Mouse (Mus musculus): ENCODE measurements around the gene Lipe. TPM values are rescaled to one million over a fixed set of nuclear protein-coding genes. Genes with fewer than 3 reads are reported as not detected.

The Lipe gene
- total RNA-seq, 1 experiment = 3.8 TPM

DNA sequence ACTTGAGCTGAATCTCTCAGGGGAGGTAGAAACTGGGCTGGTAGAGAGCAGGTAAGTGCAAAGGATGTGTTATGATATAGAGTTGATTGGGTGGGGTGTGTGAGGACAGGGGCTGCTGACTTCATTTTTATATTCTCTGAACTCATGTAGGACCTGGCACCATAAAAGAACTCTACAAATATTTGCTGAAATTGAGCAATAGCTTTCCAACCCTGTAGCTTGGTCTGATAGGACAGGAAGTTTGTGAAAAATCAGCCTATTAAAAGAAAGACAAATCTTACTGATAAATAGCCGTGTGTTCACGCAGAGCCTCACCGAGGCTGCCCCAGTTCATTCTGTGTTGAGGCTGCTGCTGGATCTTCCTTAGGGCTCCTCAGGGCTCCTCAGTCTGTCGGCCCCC, 21.4 kb upstream of the Lipe start:
- Histone ChIP-seq H3K4me1 (ENCODE audit: control insufficient read depth in 2 of 2, insufficient read depth in 2 of 2, low read length in 2 of 2, poor library complexity in 1 of 2) (peaks cover 2% of the 10 kb centered on the region in 2 experiments; a peak in 2 of 4 replicates), H3K4me3 (ENCODE audit: insufficient read depth in 1 of 2, low read depth in 1 of 2, low read length in 2 of 2, poor library complexity in 1 of 2, severe bottlenecking in 1 of 2) (no peak overlapping the region), H3K9ac (ENCODE audit: insufficient read depth, low read depth, low read length, poor library complexity, severe bottlenecking) (no peak overlapping the region; the same call in 1 of the 2 replicates), H3K27ac (ENCODE audit: insufficient read depth, low read depth, low read length, poor library complexity, severe bottlenecking) (no peak overlapping the region), H3K36me3 (ENCODE audit: control insufficient read depth, insufficient read depth, low read length, poor library complexity, severe bottlenecking) (no peaks in the 10 kb centered on the region), H3K9me3 (ENCODE audit: control insufficient read depth, insufficient read depth, low read depth, low read length) (no peaks in the 10 kb centered on the region)
- TF ChIP-seq CHD2 (IDR thresholded peaks at IDR 0.05; ENCODE audit: low read depth, low read length) (no peak), ZNF384 (IDR thresholded peaks at IDR 0.05; ENCODE audit: low read depth, low read length) (no peak), ZC3H11A (IDR thresholded peaks at IDR 0.05; ENCODE audit: borderline replicate concordance, low read depth, low read length) (no peak), HCFC1 (IDR thresholded peaks at IDR 0.05; ENCODE audit: borderline replicate concordance, insufficient read depth, low read length) (no peak), MAFK (IDR thresholded peaks at IDR 0.05; ENCODE audit: insufficient read depth, low read depth, low read length) (no peak)
- DNase-seq (ENCODE audit: low read depth, low spot score) = no peak
- in situ Hi-C loops (cut with MboI; ENCODE audit: low sequenced_read_pairs in 2 of 2, unreplicated experiment in 2 of 2) = loop anchor here (5.0 to 10.0 kb wide), 2 partner anchors 175 to 177 kb away; no protein-coding TSS in a partner anchor

DNA sequence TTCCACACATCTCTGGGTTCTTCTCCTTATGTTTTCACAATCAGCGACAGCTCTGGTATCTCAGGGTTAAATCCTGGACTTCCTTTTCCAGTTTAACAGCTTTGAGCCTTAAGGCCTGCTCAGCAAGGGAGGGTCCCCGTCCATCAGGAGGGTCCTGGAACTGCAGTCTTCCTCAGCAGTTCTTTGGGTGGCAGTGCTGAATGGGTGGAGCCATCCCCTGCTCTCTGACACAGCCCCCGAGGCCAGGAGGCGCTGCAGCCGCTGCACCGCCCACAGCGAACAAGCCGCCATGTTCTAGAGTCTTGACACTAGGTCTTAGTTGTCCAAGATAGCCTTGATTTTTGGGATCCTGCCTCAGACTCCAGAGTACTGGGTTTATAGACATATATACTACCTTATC, 21.0 kb upstream of the Lipe start:
- no peaks in the 10 kb centered on the region for H3K36me3 ChIP-seq (ENCODE audit: control insufficient read depth, insufficient read depth, low read length, poor library complexity, severe bottlenecking)
- in situ Hi-C loops (cut with MboI; ENCODE audit: low sequenced_read_pairs in 2 of 2, unreplicated experiment in 2 of 2) = no loop called here
- H3K4me3 ChIP-seq (ENCODE audit: insufficient read depth in 1 of 2, low read depth in 1 of 2, low read length in 2 of 2, poor library complexity in 1 of 2, severe bottlenecking in 1 of 2) = no peak overlapping the region
- H3K4me1 ChIP-seq (ENCODE audit: control insufficient read depth in 2 of 2, insufficient read depth in 2 of 2, low read length in 2 of 2, poor library complexity in 1 of 2) = peaks cover 2% of the 10 kb centered on the region in 2 experiments; a peak in 2 of 4 replicates
- no peak for TF ChIP-seq ZC3H11A (IDR thresholded peaks at IDR 0.05; ENCODE audit: borderline replicate concordance, low read depth, low read length)
- TF ChIP-seq CHD2 (IDR thresholded peaks at IDR 0.05; ENCODE audit: low read depth, low read length) = no peak
- no peak overlapping the region for H3K27ac ChIP-seq (ENCODE audit: insufficient read depth, low read depth, low read length, poor library complexity, severe bottlenecking)
- no peaks in the 10 kb centered on the region for H3K9me3 ChIP-seq (ENCODE audit: control insufficient read depth, insufficient read depth, low read depth, low read length)
- no peak overlapping the region; the same call in 1 of the 2 replicates for H3K9ac ChIP-seq (ENCODE audit: insufficient read depth, low read depth, low read length, poor library complexity, severe bottlenecking)
- no peak for DNase-seq (ENCODE audit: low read depth, low spot score)

DNA sequence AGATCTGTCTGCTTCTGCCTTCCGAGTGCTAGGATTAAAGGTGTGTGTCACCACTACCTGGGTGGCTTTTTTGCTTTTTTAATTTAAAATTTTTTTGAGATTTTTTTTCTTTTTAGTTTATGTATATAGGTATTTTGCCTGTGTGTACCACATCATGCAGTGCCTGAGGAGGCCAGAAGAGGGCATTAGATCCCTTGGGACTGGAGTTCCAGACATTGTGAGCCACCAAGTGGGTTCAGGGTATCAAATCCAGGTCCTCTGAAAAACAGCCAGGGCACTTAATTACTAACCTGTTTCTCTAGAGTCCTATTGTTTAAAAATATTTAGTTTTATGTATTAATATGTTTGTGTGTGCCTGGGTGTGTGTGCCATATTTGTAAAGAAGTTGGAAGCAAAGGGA, 19.1 kb upstream of the Lipe start:
- TF ChIP-seq MAFK (IDR thresholded peaks at IDR 0.05; ENCODE audit: insufficient read depth, low read depth, low read length) = no peak
- TF ChIP-seq ZNF384 (IDR thresholded peaks at IDR 0.05; ENCODE audit: low read depth, low read length) = no peak
- TF ChIP-seq ZC3H11A (IDR thresholded peaks at IDR 0.05; ENCODE audit: borderline replicate concordance, low read depth, low read length) = 0 out of 2 replicates have a peak, but pooled peaks have one; percentile 25
- TF ChIP-seq HCFC1 (IDR thresholded peaks at IDR 0.05; ENCODE audit: borderline replicate concordance, insufficient read depth, low read length) = no peak
- Histone ChIP-seq H3K9me3 (ENCODE audit: control insufficient read depth, insufficient read depth, low read depth, low read length) (no peaks in the 10 kb centered on the region), H3K4me1 (ENCODE audit: control insufficient read depth in 2 of 2, insufficient read depth in 2 of 2, low read length in 2 of 2, poor library complexity in 1 of 2) (peaks cover 0 to 5% of the 10 kb centered on the region in 2 experiments; a peak in 1 of 4 replicates), H3K4me3 (ENCODE audit: insufficient read depth in 1 of 2, low read depth in 1 of 2, low read length in 2 of 2, poor library complexity in 1 of 2, severe bottlenecking in 1 of 2) (no peak overlapping the region), H3K36me3 (ENCODE audit: control insufficient read depth, insufficient read depth, low read length, poor library complexity, severe bottlenecking) (no peaks in the 10 kb centered on the region), H3K9ac (ENCODE audit: insufficient read depth, low read depth, low read length, poor library complexity, severe bottlenecking) (no peak overlapping the region), H3K27ac (ENCODE audit: insufficient read depth, low read depth, low read length, poor library complexity, severe bottlenecking) (no peak overlapping the region)
- no peak for DNase-seq (ENCODE audit: low read depth, low spot score)
- in situ Hi-C loops (cut with MboI; ENCODE audit: low sequenced_read_pairs in 2 of 2, unreplicated experiment in 2 of 2) = no loop called here

DNA sequence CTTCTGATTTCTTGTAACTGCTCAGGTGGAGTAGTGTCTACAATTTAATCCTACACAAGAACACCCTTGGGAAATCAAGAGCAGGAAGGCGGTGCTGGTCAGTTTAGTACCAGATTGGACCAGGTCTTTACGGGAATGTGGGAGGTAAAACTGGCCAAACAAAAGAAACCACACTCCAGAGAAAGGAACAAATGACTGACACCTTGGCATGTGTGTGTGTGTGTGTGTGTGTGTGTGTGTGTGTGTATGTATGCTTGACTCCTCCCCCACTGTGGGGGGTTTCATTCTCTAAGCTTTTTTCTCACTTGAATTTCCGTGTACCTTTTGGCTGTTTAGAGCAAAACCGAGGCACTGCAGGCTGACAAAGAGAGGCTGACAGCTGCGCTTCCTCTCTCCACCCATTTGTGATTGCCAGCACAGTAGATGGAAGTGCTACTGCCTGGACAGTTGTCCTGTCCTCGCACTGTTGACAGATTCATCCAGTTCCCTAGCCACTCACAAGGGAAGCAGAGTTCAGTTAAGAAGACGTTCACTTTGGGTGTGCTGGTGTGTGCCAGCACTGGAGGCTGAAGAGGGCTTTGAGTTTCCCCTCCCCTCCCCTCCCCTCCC, 14.4 kb upstream of the Lipe start, which contains the start of gene Cxcl17:
TSS of gene Cxcl17 (minus strand) at position 54 of the 609 bp plus-strand sequence.
- in situ Hi-C loops (cut with MboI; ENCODE audit: low sequenced_read_pairs in 2 of 2, unreplicated experiment in 2 of 2) = no loop called here
- Histone ChIP-seq H3K36me3 (ENCODE audit: control insufficient read depth, insufficient read depth, low read length, poor library complexity, severe bottlenecking) (no peaks in the 10 kb centered on the region), H3K4me1 (ENCODE audit: control insufficient read depth in 2 of 2, insufficient read depth in 2 of 2, low read length in 2 of 2, poor library complexity in 1 of 2) (peaks cover 0 to 4% of the 10 kb centered on the region in 2 experiments; a peak in 1 of 4 replicates), H3K9me3 (ENCODE audit: control insufficient read depth, insufficient read depth, low read depth, low read length) (no peaks in the 10 kb centered on the region), H3K4me3 (ENCODE audit: insufficient read depth in 1 of 2, low read depth in 1 of 2, low read length in 2 of 2, poor library complexity in 1 of 2, severe bottlenecking in 1 of 2) (no peak within 1 kb of the TSS), H3K27ac (ENCODE audit: insufficient read depth, low read depth, low read length, poor library complexity, severe bottlenecking) (no peak within 1 kb of the TSS), H3K9ac (ENCODE audit: insufficient read depth, low read depth, low read length, poor library complexity, severe bottlenecking) (no peak within 1 kb of the TSS)
- TF ChIP-seq MAFK (IDR thresholded peaks at IDR 0.05; ENCODE audit: insufficient read depth, low read depth, low read length) (no peak), ZC3H11A (IDR thresholded peaks at IDR 0.05; ENCODE audit: borderline replicate concordance, low read depth, low read length) (no peak), HCFC1 (IDR thresholded peaks at IDR 0.05; ENCODE audit: borderline replicate concordance, insufficient read depth, low read length) (no peak), ZNF384 (IDR thresholded peaks at IDR 0.05; ENCODE audit: low read depth, low read length) (no peak), CHD2 (IDR thresholded peaks at IDR 0.05; ENCODE audit: low read depth, low read length) (no peak)
- no peak for DNase-seq (ENCODE audit: low read depth, low spot score)

Measured in ES-E14 (cell line).